Mouse (Mus musculus) heart, embryonic 13.5 days (tissue): ENCODE measurements around the gene Tmem86a. TPM values are rescaled to one million over a fixed set of nuclear protein-coding genes. Genes with fewer than 3 reads are reported as not detected.

ENCODE experiments used
- ATAC-seq: fragments of 200-750 bp; cut with Nextera tagmentation; 2 replicates; pipeline ENCODE4 v1.8.0; 2017; ENCODE audit warnings: moderate TSS enrichment; ENCODE audit not compliant: insufficient number of reproducible peaks, low FRiP score, low TSS enrichment; ENCODE audit errors: extremely low read depth
- H3K27ac ChIP-seq: fragments of 300-500 bp; sonication (generic); replicated peaks from 2 replicates; pipeline ENCODE4 v1.5.1; 2015; ENCODE audit warnings: moderate library complexity, mild to moderate bottlenecking, inconsistent platforms
- H3K27me3 ChIP-seq: fragments of 300-500 bp; sonication (generic); replicated peaks from 2 replicates; pipeline ENCODE4 v1.6.1; 2015; ENCODE audit warnings: mild to moderate bottlenecking, inconsistent platforms
- H3K36me3 ChIP-seq: fragments of 300-500 bp; sonication (generic); 2 replicates; pipeline ENCODE4 v1.6.1; 2015; ENCODE audit warnings: mild to moderate bottlenecking, inconsistent platforms
- H3K4me1 ChIP-seq: fragments of 300-500 bp; sonication (generic); 2 replicates; pipeline ENCODE4 v1.6.1; 2015; ENCODE audit warnings: inconsistent platforms
- H3K4me2 ChIP-seq: fragments of 300-500 bp; sonication (generic); 2 replicates; pipeline ENCODE4 v1.6.1; 2015; ENCODE audit warnings: inconsistent platforms, mild to moderate bottlenecking, moderate library complexity
- H3K4me3 ChIP-seq: fragments of 300-500 bp; sonication (generic); 2 replicates; pipeline ENCODE4 v1.5.1; 2015; ENCODE audit warnings: moderate library complexity, mild to moderate bottlenecking, inconsistent platforms
- H3K9ac ChIP-seq: fragments of 300-500 bp; sonication (generic); 2 replicates; pipeline ENCODE4 v1.6.1; 2015; ENCODE audit warnings: inconsistent platforms, mild to moderate bottlenecking, moderate library complexity
- H3K9me3 ChIP-seq: fragments of 300-500 bp; sonication (generic); 2 replicates; pipeline ENCODE4 v1.6.1; 2016; ENCODE audit warnings: inconsistent platforms
- WGBS: fragments of 180-500 bp; shearing (Covaris S2); methylation state at CpG from one replicate; pipeline ENCODE4 v1.1.7; 2015; ENCODE audit warnings: mixed read lengths; 5-methylcytosine and 5-hydroxymethylcytosine counted together
- polyA plus RNA-seq: library from polyadenylated mRNA; unstranded; fragments of >200 nt; fragmentation: Nextera tagmentation; extraction: Ambion mirVana; gene quantifications from 2 replicates; pipeline ENCODE4 v1.2.1, GENCODE M21; 2015

The Tmem86a gene
- polyA plus RNA-seq, 1 experiment from 2014 or later, result 22.5 TPM

DNA sequence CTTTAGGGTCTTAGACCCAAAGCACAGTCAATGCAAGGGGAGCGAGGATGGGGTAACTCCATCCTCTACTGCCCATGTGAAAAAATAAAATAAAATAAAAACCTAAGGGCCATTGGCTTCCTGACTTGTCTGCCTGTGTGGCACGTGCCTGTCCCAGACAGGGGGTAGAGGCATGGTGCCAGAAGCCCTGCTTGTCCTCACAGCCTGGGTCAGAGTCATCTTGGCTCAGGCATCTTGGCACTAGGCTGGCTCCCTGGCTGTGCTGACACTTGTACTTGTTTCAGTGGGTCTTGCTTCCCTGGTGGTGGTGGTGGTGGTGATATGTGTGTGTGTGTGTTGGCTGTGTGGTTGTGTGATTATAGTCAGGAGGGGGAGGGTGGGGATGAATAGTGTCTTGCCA lies 4.3 kb downstream of the Tmem86a start:
- H3K9ac ChIP-seq, result no peak overlapping the region
- H3K36me3 ChIP-seq, result peaks cover 17% of the 10 kb centered on the region
- H3K4me1 ChIP-seq, result peaks cover 35% of the 10 kb centered on the region
- no peak overlapping the region for H3K27ac ChIP-seq
- ATAC-seq, result no peak
- H3K4me2 ChIP-seq, result no peak overlapping the region
- H3K27me3 ChIP-seq, result no peaks in the 10 kb centered on the region
- no peak overlapping the region for H3K4me3 ChIP-seq
- WGBS, result 71% methylated on average over 2 of the region's 2 CpGs
- H3K9me3 ChIP-seq, result no peaks in the 10 kb centered on the region

DNA sequence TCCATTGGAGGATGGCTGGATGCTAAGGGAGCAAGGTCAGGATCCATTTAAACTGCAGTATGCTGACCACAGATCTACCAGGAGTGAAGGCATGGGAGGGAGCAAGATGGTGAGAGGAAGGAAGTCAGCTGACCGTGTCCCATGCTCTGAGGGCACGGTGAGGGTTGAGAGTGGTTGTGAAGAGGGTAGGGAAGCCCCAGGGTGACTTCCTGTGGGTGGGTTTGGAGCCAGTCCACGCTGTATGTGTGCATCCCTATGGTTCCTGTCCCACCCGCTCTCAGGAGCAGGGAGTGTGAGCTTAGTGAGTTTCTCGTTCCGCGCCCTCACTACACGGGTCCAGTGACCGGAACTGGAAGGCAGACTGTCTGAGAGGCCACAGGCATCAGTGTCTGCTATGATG lies 5.3 kb downstream of the Tmem86a start:
- Histone ChIP-seq H3K36me3 (peaks cover 17% of the 10 kb centered on the region), H3K4me2 (no peak overlapping the region), H3K4me3 (no peak overlapping the region), H3K4me1 (peaks cover 39% of the 10 kb centered on the region), H3K27ac (no peak overlapping the region), H3K9ac (no peak overlapping the region), H3K27me3 (no peaks in the 10 kb centered on the region), H3K9me3 (no peaks in the 10 kb centered on the region)
- ATAC-seq, result no peak
- 57% methylated on average over 9 of the region's 9 CpGs for WGBS

DNA sequence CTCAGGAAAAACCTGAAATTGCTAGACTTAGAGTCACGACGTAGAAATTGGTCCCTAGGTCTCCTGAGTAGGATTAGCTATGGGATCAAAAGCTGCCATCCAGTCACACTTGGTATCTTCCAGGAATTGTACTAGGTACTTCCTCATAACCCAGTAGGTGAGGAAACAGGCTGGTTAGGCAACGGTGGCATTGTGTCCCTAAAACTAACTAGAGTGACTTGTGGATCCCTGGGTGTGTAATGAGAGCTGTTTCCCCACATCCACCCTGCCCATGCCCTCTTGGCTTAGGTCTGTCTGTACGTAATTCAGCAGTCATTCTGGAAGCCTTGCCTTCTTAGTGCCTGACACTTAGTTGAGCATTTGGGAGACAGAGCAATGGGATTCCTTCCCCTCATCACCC lies 5.9 kb downstream of the Tmem86a start:
- H3K9me3 ChIP-seq, result no peaks in the 10 kb centered on the region
- WGBS, result 84% methylated on average over 4 of the region's 4 CpGs
- ATAC-seq, result no peak
- no peak overlapping the region for H3K4me3 ChIP-seq
- no peak overlapping the region for H3K27ac ChIP-seq
- H3K4me1 ChIP-seq, result peaks cover 35% of the 10 kb centered on the region
- H3K9ac ChIP-seq, result no peak overlapping the region
- H3K27me3 ChIP-seq, result no peaks in the 10 kb centered on the region
- no peak overlapping the region for H3K4me2 ChIP-seq
- peaks cover 17% of the 10 kb centered on the region for H3K36me3 ChIP-seq

DNA sequence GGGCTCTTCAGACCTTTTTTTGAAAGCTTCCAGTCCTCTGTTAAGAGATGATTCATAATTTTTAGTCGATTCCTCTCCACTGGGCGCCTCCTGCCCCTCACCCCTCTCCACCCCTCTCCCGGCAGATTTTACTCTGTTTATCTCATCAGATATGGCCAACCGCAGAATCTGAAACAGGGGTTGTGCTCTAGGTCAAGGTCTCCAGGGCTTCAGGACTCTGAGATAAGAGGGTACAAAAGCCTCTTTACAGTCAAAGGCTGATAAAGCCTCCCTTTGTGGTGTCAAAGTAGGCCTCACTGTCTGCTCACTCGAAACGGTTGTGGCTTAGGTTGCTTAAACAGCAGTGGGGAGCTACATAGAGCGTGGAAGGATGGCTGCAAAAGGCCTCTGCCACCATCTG lies 8.9 kb downstream of the Tmem86a start:
- peaks cover 17% of the 10 kb centered on the region for H3K4me1 ChIP-seq
- H3K36me3 ChIP-seq, result peaks cover 4% of the 10 kb centered on the region
- H3K4me3 ChIP-seq, result no peak overlapping the region
- no peak overlapping the region for H3K4me2 ChIP-seq
- no peaks in the 10 kb centered on the region for H3K27me3 ChIP-seq
- no peak overlapping the region for H3K9ac ChIP-seq
- 22% methylated on average over 7 of the region's 7 CpGs for WGBS
- no peaks in the 10 kb centered on the region for H3K9me3 ChIP-seq
- 0 out of 2 replicates have a peak overlapping the region, but pooled peaks have one; percentile 12 for H3K27ac ChIP-seq
- no peak for ATAC-seq

DNA sequence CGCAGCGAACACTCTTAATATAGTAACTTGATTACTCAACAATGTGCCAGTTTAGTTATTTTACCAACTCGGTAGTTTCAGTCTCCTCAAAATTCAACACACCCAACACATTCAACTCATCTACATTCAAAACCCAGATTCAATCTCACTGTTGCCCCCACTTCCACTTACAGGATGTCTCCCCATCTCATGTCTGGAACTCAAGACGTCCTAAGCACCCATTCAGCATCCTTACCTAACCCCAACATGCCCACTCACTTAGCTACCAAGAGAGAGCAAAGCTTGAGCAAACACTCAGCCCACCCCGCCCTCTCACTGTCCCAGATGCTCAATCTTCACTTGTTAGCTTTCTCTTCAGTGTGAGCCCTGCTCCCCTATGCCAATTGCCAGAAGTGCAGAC lies 11.2 kb downstream of the Tmem86a start:
- Histone ChIP-seq H3K4me2 (no peak overlapping the region), H3K9me3 (no peaks in the 10 kb centered on the region), H3K36me3 (no peaks in the 10 kb centered on the region), H3K9ac (no peak overlapping the region), H3K27me3 (no peaks in the 10 kb centered on the region), H3K4me1 (peaks cover 15% of the 10 kb centered on the region), H3K27ac (no peak overlapping the region), H3K4me3 (no peak overlapping the region)
- ATAC-seq, result no peak
- WGBS, result 62% methylated on average over 5 of the region's 5 CpGs

DNA sequence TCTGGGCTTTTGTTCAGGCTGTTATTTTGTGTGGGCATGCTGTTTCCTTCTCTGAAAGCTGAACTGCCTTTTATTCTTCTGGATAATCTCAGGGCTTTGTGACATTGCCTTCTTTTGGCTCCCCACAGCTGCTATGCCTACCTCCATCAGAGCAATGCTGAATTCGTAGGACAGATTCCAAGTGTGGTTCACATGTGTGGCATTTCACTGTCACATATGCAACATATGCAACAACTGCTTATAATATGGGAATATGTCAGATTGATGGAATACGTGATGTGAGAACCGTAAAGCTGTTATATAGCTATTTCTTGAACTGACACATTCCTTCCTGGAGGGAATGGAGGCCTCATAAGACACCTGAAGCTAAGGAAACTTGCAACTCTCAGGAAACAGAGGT lies 16.5 kb downstream of the Tmem86a start:
- no peak overlapping the region for H3K4me2 ChIP-seq
- H3K4me3 ChIP-seq, result no peak overlapping the region
- 75% methylated on average over 3 of the region's 3 CpGs for WGBS
- no peak overlapping the region for H3K9ac ChIP-seq
- H3K9me3 ChIP-seq, result no peaks in the 10 kb centered on the region
- no peak overlapping the region for H3K27ac ChIP-seq
- H3K36me3 ChIP-seq, result no peaks in the 10 kb centered on the region
- no peaks in the 10 kb centered on the region for H3K4me1 ChIP-seq
- no peak for ATAC-seq
- no peaks in the 10 kb centered on the region for H3K27me3 ChIP-seq

DNA sequence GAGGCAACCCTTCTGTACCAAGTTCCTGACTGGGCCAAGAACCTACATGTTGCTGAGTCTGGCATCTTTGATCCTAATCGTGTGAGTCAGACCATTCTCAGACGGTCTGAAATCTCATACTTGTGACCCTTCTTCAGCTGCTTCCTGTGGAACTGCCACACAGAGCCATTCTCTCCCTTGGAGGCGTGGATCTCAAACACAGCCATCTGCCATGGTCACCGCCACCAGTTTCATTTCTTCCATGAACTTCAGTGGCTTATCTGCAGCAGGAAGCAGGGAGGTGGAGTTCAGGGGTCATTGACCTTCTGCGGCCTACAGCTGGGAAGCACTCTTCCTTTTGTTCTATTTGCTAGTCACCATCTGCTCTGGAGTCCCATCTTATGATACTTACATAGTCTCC lies 17.5 kb downstream of the Tmem86a start:
- no peak overlapping the region for H3K27ac ChIP-seq
- WGBS, result 46% methylated on average over 5 of the region's 5 CpGs
- no peak for ATAC-seq

DNA sequence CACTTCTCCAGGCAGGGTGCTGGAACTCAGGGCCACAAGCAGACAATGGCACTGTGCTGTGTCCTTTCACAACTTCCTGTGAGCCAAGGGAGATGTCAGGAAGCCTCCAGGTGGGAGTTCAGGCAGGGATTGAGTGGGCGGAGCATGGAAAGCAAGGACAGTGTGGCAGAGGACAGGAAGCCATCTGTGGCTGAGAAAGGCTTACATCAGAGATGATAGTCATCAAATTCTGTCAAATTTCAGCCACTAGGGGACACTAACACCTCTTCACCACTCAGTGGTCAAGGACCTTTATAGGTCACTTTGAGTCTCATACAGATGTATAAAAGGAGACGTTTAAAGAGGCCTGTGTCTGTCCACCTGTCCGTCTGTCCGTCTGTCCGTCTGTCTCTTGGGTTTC lies 22.1 kb downstream of the Tmem86a start:
- WGBS, result 69% methylated on average over 5 of the region's 5 CpGs
- Histone ChIP-seq H3K4me2 (no peak overlapping the region), H3K9me3 (no peaks in the 10 kb centered on the region), H3K27me3 (no peaks in the 10 kb centered on the region), H3K4me3 (no peak overlapping the region), H3K9ac (no peak overlapping the region), H3K27ac (no peak overlapping the region), H3K4me1 (peaks cover 24% of the 10 kb centered on the region), H3K36me3 (no peaks in the 10 kb centered on the region)
- no peak for ATAC-seq

More for the DNA sequence above, 17.5 kb downstream of the Tmem86a start:
- H3K4me2 ChIP-seq, result no peak overlapping the region
- H3K27me3 ChIP-seq, result no peaks in the 10 kb centered on the region
- no peaks in the 10 kb centered on the region for H3K36me3 ChIP-seq
- H3K9ac ChIP-seq, result no peak overlapping the region
- H3K9me3 ChIP-seq, result no peaks in the 10 kb centered on the region
- peaks cover under 1% of the 10 kb centered on the region; the same call in 1 of the 2 replicates for H3K4me1 ChIP-seq
- H3K4me3 ChIP-seq, result no peak overlapping the region

DNA sequence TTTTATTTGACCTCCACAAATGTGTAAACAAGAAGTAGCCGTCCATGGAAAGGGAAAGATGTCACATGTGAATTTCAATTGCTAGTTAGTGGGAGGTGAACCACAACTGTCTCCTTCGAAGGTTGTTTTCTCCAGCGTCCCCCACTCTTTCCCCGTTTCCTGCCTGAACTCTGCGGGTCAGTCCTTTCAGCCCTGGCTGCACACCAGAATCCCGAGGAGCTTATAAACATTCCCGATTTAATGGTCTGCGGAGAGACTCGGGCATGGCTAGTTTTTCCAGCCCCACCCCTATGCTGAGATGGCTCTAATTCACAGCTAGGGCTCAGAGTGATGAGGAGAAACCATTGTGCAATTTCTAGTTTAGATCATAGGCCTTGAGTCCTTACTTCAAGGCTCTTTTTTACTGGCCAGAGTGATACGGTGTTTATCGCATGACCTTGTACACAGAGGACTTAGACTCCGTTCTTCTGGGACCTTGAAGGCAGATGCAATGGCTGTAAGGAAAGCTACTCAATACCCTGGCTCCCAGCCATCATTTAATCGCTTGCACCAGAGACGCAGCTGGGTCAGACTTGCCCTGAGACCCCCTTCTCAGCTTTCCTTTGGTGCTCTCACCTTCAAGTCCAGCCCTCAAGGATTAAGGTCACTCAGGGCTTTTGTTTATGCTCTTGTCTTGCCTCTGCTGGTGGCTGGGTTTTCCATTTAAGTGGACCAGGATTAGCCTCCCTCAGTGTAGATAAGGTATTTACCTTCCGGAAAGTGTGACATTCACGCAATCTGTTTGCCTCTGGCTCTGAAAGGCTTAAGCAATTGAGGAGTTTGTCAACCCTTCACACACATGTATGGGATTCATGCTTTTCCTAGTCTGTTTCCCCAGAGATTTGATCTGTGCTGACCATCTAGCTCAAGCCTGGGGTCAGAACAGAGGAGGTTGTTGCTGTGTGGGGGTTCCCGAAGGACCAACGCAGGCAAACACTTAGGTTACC lies 23.4 kb downstream of the Tmem86a start:
- H3K27ac ChIP-seq, result no peak overlapping the region
- no peak for ATAC-seq
- H3K36me3 ChIP-seq, result no peaks in the 10 kb centered on the region
- no peak overlapping the region for H3K4me3 ChIP-seq
- WGBS, result 40% methylated on average over 18 of the region's 18 CpGs
- no peaks in the 10 kb centered on the region for H3K27me3 ChIP-seq
- H3K9me3 ChIP-seq, result no peaks in the 10 kb centered on the region
- H3K9ac ChIP-seq, result no peak overlapping the region
- H3K4me1 ChIP-seq, result peaks cover 24% of the 10 kb centered on the region
- no peak overlapping the region for H3K4me2 ChIP-seq

DNA sequence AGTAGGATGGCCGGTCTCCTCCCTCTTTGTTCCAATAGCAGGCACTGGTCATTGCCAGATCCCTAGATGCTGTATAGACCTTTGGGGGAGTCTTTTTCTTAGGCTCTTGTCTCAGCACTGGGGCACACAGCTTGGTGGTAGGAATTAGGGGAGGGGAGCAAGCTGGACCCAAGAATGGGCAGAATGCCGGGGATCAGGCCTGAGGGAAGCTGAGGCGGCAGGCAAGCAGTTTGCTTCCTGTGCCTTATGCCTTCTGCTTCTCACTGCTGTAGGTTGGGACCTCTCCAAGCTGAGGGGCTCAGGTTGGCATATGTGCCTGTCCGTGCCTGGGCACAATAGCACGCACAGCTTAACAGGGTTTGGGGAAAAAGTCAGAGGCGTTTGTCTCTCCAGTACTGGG lies 25.8 kb downstream of the Tmem86a start:
- no peak overlapping the region for H3K4me3 ChIP-seq
- H3K36me3 ChIP-seq, result no peaks in the 10 kb centered on the region
- H3K4me1 ChIP-seq, result peaks cover 31% of the 10 kb centered on the region
- WGBS, result 80% methylated on average over 6 of the region's 6 CpGs
- H3K4me2 ChIP-seq, result no peak overlapping the region
- no peak overlapping the region for H3K9ac ChIP-seq
- no peak for ATAC-seq
- H3K27me3 ChIP-seq, result no peaks in the 10 kb centered on the region
- no peaks in the 10 kb centered on the region for H3K9me3 ChIP-seq
- no peak overlapping the region for H3K27ac ChIP-seq

DNA sequence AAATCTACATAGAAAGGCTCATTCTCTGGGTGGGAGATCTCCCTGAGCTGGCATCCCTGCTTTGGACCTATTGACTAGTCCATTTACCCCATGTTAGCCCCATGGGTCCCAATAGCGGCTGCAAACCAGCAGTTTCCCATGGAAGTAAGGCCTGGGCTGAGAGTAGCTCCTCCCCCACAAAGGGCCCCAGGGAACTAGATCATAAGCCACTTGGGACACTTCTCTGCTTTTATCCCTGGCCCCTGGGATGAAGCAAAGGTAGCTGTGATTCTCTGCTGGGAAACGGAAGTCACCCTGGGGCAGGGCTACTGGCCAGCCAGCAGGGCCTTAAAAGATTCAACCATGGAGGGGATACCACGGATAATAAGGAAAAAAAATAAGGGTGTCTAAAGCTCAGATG lies 26.3 kb downstream of the Tmem86a start:
- Histone ChIP-seq H3K4me1 (peaks cover 31% of the 10 kb centered on the region), H3K9ac (no peak overlapping the region), H3K27me3 (no peaks in the 10 kb centered on the region), H3K4me2 (no peak overlapping the region), H3K27ac (no peak overlapping the region), H3K36me3 (no peaks in the 10 kb centered on the region), H3K4me3 (no peak overlapping the region), H3K9me3 (no peaks in the 10 kb centered on the region)
- ATAC-seq, result no peak
- 59% methylated on average over 3 of the region's 3 CpGs for WGBS

DNA sequence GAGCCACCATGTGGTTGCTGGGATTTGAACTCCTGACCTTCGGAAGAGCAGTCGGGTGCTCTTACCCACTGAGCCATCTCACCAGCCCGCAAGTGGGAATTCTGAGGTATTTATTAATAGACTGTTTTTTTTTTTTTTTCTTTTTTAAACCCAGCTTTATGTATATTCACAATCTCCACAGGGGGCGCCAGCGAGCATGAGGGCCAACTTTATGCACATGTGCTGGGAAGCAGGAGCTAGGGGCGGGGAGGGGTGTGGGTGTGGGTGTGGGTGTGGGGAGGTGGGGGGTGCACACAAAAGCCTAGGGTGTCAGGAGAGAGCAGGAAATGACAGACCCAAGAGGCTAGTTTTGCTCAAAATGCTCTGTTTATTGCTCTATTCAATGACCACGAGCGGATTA lies 27.1 kb downstream of the Tmem86a start:
- 70% methylated on average over 8 of the region's 8 CpGs for WGBS
- Histone ChIP-seq H3K36me3 (no peaks in the 10 kb centered on the region), H3K9ac (no peak overlapping the region), H3K27me3 (no peaks in the 10 kb centered on the region), H3K27ac (no peak overlapping the region), H3K4me3 (no peak overlapping the region), H3K9me3 (no peaks in the 10 kb centered on the region), H3K4me1 (peaks cover 31% of the 10 kb centered on the region), H3K4me2 (no peak overlapping the region)
- ATAC-seq, result no peak
